Mouse (Mus musculus): ENCODE data around the gene Ptprt.

The Ptprt gene

DNA sequence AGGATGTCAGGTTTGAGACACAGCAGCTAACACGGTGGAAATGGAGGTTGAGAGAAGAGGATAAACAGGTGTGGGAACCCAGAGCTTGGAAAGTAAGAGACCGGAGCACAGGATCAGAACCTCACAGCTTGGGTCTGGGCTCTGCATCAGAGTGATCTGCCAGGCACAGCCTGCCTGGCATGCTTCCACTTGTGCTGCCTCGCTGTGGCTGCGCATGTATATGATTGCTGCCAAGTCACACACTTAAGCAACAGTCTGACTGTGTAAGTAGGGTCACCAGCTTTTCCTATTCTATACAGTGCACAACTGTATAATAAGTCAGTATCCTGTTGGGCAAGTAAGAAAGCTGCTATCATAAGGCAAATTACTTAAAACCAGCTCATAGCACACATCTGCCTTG, 249.9 kb downstream of the Ptprt start:
- DNase-seq (ENCODE audit: low spot score) = no peak

DNA sequence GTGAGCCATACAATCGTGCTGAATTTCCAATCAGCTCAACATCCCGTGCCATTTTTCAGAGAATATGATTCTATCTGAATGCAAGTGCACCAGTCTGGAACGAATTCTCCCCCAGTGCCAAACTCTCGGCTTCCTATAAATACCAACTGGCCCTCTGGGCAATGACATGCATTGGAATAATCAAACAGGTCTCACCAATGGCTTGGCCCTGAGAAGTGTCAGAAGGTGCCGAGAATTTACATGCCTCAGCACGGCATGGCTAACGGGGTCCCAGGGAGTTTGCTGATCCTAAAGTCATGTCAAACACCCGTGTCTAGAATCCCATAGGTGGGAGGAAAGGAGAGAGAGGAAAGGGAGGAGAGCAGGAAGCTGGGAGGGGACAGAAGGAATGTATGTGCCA, 251.7 kb downstream of the Ptprt start:
- DNase-seq (ENCODE audit: low spot score) = no peak

DNA sequence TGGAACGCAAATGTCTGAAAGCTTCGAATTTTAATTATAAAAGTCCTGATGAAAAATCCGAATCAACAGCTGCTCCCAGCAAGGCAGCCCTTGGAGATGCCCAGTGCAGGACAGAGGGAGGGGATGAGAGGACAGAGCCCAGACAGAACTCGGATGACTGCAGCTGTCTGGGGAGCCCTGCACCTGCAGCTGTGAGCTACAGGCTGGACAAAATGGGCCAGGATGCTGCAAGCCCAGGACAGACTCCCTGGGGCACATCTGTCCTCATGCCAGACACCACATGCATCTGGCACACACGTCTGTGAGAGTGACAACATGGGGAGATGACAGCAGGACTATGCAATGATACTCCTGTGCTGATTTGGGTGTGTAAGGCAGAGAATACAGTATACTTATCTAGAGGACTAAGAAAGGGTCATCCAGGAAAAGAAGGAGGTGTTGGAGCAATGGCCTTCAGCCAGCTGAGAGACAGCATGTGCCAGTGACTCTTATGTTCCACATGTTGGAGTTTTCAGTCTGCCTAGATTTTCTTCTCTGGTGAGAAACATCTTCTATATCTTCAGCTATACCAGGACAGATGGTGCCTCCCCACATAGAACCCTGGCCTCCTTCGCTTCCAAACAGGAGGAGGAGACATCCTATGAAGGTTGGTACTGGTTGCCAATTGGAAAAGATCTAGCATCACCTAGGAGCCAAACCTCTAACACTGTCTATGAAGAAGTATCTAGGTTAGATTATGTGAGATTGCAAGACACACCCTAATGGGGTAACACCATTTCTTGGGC, 259.4 kb downstream of the Ptprt start:
- no peak for DNase-seq (ENCODE audit: low spot score)

DNA sequence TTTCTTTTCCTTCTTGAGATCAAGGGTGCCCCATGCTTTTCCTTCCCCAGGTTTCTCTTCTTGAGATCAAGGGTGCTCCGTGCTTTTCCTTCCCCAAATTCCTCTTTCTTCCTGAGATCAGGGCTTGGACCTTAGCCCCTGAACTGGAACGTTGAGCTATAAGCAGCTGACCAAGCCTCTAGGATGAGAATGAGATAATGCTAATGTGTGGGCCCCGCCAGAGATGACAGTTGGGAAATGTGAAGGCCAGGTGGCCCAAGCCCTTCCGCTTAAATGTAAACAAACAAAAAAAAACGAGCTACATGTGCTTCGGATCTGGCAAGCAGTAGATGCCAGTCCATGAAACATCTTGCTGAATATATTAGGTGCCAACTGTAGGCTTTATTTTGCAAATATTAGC, 266.3 kb downstream of the Ptprt start:
- DNase-seq (ENCODE audit: low spot score) = no peak

DNA sequence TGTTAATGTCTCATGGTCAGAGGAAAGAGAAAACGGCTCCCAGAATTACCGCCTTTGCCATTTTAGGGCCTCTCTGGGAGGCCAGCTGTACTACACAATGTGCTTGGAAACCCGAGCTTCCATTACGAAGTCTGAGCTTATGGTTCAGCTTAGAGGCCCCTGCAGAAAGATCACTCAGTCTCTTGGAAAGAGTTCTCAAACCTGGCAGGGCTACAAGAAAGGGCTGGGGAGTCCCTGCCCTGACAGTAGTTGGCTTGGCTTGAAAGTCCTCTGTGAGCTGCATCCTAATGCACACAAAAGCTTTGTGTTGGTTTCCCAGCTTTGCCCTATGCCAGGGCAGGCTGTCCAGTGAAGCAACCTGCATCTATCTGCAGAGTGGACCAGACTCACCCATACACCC, 269.1 kb downstream of the Ptprt start:
- DNase-seq (ENCODE audit: low spot score) = no peak

DNA sequence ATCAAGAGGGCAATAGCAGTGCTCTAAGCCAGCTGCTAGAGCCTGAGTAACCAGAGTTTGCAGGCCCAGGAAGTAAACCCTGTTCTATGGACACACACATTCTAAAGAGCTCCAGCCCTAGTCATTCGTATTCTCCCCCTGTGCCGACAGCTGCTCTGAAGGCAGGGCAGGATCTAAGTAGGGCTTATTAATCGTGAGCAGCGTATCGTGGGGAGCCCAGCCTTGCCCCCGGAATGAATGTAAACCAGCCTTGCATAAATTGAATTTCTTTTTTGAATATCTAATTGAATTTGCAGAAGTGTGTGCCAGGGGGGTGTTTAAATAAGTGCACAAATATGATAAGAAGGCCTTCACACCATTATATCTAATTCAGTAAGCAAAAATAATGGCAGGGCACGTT, 283.6 kb downstream of the Ptprt start:
- DNase-seq (ENCODE audit: low spot score) = no peak

DNA sequence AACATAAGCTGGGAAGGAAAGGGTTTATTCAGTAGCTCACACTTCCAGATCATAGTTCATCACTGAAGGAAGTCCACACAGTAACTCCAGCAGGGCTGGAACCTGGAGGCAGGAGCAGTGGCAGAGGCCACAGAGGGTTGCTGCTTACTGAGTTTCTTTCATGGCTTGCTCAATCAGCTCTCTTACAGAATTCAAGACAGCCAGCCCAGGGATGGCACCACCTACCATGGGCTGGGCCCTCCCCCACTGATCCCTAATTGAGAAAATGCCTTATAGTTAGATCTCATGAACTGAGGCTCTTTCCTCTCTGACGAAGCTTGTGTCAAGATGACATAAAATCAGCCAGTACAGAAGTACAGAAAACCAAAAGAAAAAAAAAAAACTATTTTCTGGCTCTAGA, 311.9 kb downstream of the Ptprt start:
- no peak for DNase-seq (ENCODE audit: low spot score)

DNA sequence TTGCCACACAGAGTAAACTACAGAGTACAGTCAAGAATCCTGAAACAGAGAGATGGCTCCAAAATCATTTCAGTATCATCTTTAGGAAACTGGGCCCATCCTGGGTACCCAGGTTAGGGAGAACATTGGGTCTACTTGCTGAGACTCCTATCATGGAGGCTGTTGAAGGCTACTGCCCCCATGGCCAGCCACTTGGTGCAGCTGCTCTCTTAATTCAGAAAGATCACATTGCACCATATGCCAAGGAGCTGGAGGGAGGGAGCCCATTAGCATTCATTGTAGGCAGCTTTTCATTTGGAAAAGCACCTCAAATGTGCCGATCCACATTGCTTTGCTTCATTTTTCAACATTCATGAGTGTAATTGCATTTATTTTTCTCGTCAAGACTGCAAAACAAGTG, 319.1 kb downstream of the Ptprt start:
- DNase-seq (ENCODE audit: low spot score) = no peak

DNA sequence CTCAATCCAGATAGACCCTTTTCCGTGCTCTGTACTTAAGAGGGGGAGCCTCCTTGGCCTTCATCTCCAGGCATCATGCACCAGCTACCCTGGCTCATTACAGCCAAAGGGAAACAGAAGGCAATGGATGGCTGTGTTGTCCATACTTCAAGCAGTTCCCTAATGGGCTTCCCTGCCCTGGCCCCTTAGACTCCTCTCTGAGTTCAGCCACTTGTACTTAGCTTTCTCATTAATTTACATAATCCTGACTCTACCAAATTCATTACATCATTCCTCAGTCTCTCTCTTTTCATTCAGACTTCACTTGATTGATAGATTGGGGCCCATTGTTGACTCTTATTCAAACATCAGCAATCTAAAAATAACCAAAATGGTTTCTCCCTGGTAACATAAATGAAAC, 320.7 kb downstream of the Ptprt start:
- no peak for DNase-seq (ENCODE audit: low spot score)

DNA sequence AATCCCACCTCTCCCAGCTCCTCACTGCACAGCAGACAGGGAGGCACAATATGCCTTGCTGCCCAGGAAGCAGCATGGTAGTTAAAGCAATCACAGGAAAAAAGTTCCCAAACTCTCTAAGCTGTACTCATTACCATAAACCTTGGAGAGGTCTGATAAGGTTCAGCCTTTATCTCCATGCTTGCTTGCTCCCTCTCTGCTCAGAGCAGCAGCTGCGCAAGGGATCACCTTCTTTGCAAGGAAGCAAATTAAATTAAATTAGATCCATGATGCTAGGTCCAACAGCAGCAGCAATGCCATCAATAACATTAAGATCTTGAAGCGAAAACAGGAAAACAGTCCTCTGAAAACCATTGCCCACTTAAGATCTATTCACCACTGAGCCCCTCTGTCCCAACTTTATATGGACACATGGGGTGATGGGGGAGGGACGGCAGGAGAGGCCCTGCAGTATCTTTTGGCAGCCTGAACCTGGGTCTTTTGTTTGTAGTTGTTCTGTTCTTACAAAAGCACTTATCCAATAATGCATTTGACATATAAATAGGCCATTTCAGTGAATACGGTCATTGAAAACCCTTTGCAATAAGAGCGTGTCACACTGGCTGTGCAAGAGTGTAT, 328.8 kb downstream of the Ptprt start:
- DNase-seq (ENCODE audit: low spot score) = no peak

DNA sequence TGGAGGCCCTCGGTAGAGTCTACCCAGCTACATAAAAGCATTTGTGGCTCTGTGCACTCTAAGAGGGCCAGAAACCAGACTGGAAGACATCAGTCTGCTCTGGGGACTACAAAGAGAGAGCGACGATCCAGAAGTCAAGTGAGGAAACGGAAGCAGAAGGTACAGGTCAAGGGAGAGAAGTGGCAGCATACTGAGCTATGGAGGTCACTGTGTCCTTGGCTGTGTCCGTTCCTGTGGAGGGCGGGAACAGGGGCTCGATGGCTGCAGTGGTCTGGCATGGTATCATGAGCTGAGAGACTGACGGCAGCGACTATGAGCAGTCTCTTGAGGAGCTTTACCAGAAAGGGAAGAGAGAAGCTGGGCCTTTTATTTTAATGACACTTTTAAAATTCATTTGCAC, 331.5 kb downstream of the Ptprt start:
- DNase-seq (ENCODE audit: low spot score) = no peak

DNA sequence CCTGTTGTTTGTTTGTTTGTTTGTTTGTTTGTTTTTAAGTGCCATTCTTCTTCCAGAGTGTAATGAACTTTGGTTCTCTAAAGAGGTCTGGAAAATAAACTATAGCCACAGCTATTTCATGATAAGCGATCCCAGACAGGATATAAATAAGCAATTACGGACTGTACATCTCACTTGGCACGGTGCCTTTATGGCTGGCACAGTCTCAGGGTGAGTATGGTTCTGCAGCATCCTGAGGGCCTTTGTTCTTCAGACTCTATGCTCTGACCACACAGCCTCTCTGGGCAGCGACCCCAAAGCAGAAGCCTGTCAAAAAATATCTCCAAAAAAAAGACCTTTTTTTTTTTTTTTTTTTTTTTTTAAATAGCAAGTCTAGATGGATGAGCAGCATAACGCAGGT, 338.5 kb downstream of the Ptprt start:
- DNase-seq (ENCODE audit: low spot score) = no peak

DNA sequence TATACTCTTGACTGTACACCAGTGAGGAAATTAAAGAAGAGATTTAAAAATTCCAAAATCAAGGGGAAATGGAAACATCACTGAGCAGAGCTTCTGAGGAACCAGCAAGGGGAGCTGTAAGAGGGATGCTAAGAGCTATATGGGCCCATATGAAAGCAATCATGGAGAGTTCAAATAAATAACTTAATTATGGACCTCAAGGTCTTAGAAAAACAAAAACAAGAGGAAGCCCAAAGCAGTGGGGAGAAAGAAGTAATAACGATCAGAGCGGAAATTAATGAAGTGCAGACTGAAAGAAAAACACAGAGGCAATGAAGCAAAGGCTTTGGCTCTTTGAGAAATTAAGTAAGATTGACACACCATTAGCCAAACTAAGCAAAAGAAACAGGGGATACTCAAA, 353.0 kb downstream of the Ptprt start:
- peak; percentile 32 for DNase-seq (ENCODE audit: low spot score)

DNA sequence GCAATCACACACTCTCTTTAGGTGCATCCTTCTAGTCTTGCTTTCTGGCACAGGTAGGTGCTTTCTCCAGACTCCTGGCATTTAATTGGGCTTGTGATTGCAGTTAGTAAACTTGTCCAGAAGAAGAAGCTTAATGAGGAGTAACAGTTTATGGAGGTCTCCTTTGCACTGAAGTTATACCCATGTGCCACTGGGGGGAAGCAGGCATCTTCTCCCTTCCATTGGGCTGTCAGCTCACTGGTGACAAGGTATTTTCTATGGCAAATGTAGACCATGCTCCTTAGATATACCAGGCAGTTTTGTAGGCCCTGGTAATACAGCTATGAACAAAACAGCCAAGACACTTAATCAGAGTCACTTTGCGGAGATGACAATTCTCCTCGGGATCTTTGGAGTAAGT, 366.9 kb downstream of the Ptprt start:
- no peak for DNase-seq (ENCODE audit: low spot score)

DNA sequence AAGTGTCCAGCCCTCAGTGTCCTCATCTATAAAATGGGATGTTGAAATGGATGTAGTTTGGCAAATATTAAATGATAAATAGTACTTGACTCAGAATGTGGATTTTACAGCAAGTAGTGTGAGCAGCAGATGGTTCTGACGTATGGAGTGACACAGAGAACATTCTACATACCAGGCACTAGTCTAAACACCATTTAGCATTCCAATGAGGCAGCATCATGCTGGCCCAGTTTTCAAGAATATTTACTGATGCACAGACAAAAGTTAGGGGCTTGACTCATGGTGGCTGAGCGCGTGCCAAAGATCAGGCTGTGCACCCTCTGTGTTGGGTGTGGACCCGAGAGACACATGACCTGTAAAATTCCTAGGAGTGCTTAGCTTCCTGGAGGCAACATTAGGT, 378.3 kb downstream of the Ptprt start:
- no peak for DNase-seq (ENCODE audit: low spot score)

DNA sequence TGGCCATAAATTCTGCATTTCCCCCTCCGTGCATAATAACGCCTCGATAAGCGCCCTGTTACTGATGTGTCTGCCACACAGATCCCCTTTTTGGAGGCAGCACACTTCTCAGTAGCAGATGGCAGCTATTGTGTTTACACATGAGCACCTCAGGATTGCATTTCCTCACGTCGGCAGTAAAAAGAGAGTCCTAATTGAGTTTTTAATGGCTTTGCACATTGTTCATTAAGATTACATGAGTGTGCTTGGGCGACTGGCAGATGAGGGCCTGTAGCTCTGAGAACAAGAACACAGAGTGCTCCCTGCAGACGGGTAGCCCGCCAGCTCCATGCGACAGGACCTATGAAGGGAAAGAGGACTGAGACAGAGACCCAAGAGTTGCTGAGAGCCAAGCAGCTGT, 378.8 kb downstream of the Ptprt start:
- peak; percentile 7 for DNase-seq (ENCODE audit: low spot score)

DNA sequence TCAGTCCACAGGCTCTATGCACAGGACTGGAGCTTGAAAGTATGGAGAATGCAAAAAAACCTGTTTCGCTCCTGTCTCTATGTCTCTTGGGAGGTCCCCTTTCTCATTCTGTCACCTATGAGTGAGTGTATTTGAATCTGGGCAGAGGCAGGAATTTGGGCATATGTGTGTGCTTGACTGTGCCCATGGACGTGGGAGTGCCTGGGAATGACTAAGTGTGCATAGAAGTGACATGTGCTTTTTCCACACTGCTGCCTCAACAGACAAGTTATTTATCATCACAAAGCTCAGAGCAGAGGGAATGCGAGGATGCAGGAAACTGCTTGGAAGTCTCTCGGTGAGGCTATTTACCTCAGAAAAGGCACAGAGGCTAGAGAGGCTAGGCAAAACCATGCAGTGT, 387.1 kb downstream of the Ptprt start:
- no peak for DNase-seq (ENCODE audit: low spot score)

DNA sequence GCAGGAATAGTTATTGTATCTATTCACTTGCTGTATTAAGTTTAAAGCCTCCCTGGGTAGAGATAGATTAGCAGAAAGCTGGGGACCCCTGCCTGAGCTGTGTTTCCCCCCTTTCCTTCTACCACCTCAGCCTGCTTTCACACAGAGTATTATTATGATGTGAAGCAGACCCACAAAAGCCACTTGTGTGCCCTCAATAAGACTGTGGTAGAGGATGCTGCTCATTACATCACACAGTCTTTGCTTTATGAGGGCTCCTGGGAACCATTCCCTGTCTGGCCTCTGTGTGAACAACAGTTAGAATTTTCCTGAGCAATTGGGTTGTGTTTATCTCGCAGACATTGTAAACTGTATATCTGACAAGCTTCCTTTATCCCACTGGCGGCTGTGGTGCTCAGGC, 409.7 kb downstream of the Ptprt start:
- DNase-seq (ENCODE audit: low spot score) = no peak

DNA sequence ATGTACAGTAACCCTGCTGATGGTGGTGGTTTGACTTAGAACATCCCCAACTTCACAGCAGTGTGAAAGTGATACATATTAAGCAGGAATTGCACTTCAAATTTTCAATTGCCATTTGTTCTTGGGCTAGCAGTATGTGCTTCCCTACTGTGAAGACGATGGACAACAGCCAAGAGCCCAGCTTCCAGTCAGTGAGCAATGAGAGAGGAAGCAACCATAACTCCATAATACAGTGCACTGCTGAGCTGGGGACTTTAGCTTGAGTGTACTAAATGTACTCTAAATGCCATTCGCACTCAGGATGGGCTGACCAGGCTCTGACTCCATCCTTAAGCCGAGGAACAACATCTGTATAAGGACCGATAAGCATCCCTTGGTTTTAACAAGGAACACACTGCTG, 412.7 kb downstream of the Ptprt start:
- DNase-seq (ENCODE audit: low spot score) = no peak

DNA sequence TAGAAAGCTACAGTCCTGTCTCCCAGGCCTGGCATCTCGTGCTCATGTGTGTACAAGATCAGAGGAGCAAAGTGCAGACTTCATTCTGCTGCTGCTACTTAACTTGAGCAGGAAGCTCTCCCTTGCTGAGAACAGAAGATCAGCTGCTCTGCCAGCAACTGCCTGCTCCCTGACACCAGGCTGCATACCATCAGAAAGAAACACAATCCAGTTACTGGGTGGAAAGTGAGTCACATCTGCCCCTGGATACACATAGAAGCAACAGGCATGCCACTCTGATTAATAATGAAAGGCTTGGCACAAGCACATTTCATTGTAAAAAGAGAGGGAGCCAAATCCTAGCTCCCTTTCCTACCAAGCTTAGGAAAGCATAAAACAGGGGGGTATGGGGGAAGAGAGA, 438.5 kb downstream of the Ptprt start:
- no peak for DNase-seq (ENCODE audit: low spot score)

DNA sequence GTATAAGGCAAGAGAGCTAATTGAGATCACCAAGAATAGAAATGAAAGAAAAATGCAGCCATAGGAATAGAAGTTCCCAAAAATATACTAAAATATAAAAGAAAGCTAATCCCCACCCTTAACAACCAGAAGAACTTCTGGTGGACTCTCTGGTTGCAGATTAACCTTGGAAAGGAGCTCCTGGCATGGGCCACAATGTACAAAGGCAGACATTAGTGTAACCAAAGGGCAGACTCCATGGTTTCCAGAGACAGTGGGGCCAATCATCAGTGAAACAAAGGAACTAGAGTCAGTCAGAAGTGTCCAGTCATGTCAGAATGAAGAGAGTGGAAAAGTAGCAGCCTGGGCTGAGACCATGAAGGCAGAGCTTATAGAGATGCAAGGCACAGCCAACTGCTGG, 440.4 kb downstream of the Ptprt start:
- no peak for DNase-seq (ENCODE audit: low spot score)

DNA sequence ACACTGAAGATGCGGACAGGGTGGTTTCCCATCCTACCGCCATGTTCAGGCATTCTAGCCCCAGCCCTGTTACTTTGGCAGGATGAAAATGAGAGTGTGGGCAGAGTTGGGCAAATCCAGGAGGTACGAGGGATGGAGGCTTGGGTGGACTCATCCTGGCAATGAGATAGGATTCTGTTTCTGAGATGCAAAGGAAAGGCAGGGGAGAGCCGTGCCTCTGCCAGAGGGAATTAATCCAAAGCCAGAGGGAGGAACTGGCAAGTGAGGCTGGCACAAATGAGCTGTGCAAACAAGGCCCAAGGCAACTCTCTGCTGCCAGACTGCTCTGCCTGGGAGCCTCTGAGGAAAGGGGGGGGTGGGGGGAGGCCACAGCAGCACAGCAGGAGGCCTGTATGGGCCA, 441.4 kb downstream of the Ptprt start:
- no peak for DNase-seq (ENCODE audit: low spot score)

DNA sequence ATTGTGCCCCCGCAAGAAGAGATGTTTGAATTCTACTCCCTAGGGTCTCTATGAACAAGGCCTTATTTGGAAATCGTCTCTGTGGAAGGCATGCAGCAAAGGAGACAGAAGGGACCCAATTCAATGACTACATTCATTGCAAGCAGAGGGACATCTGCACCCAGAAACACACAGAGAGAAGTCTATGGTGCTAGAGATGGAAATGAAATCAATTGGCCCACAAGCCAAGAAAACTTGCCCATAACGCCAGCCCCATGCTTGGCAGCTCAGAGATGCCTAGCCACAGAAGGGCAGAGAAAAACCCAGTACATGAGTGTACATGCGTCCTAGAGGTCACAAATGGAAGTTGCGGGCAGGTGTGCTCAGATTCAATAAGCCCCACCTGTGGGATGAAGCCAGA, 443.1 kb downstream of the Ptprt start:
- no peak for DNase-seq (ENCODE audit: low spot score)

DNA sequence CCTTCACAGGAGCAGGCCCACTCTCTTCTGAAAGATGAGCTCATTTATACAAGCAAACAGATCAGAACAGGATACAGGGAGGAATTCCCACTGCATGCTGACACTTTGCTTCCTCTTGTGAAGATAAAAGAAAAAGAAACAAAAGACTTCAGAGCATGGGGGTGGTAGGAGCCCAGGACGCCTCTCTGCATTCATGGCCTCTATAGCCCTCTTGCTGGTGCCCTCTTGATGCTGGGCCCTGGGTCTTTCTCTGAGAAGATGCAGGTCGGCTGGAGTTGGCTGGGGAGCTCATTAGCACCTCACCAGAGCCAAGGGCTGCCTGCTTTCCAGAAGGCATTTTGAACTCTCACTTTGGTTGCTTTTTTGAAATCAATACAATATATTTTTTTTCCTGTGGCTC, 448.6 kb downstream of the Ptprt start:
- no peak for DNase-seq (ENCODE audit: low spot score)

Data from embryo, embryonic 10 days (tissue).